Mouse (Mus musculus) stomach, adult 2 months (tissue): ENCODE data around the gene Plce1. TPM values are rescaled to one million over a fixed set of nuclear protein-coding genes. Genes with fewer than 3 reads are reported as not detected.

Experiments used
- polyA plus RNA-seq: library from polyadenylated mRNA; depleted of rRNA; stranded (reverse); fragments of >200 nt; gene quantifications from 2 replicates; pipeline ENCODE4 v1.2.3, GENCODE M21; 2012; rRNA removed

The Plce1 gene
- 0.94 and 2.8 TPM in 2 replicates for polyA plus RNA-seq

GRCm38 (mm10) chr19:38480731-38481621, at the start of gene Plce1:
TSS of gene Plce1 (plus strand) at chr19:38481109.

DNA sequence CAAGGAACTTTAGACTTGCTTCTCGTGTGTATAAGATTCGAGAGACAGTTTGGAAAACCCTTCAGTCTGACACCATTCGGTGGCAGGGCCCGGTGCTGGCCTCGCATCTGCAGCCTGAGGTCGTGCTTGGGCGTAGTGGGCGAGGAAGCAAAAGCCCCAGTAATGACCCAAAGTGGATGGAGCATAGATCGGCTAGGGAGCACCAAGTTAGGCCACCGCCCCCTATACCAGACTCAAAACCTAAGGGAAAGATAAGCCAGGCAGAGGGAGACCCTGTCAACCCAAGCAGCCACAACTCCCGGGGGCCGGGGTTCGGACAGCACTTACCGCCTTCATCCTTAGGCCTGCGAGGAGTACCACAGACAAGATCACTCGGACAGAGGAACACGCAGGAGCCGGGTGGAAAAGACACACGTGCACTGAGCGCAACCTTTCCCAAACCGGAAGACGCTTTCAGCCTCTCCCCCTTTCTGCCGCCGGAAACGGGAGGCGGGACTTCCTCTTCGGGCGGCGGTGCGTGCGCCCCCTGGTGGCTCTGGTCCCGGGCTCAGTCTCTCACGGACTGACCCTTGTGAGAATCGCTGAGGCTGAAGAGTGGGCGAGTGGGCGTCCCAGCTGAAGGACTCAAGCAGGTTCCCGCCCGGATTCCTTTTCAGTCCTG, 338.0 kb downstream of the Plce1 start, which contains the start of gene Noc3l:
Noc3l (minus strand) TSS at position 472 of the 661 bp plus-strand sequence.

Other genes starting within 250 kb of the Plce1 start
- 0.03 and 0.09 TPM in 2 replicates for gene Lgi1, start 216.6 kb upstream of the Plce1 start, polyA plus RNA-seq
- 8.1 and 16.1 TPM in 2 replicates for gene Slc35g1, start 85.1 kb upstream of the Plce1 start, polyA plus RNA-seq